Mouse (Mus musculus): ENCODE measurements at regions not wholly inside any gene's neighbourhood (a gene's known extent, or its start where the extent isn't known, plus 50 kb on each side); places are given as distances from the start of the nearest gene placed in this dataset.

- no peaks in the 10 kb centered on the region for H3K79me2 ChIP-seq (replicated peaks; ENCODE audit: control insufficient read depth, extremely low read depth, insufficient read depth, poor library complexity, severe bottlenecking)
- H3K27me3 ChIP-seq (replicated peaks) = no peaks in the 10 kb centered on the region
- H3K4me2 ChIP-seq (ENCODE audit: insufficient read depth, low read depth, poor library complexity, severe bottlenecking) = no peak overlapping the region
- TF ChIP-seq POLR2AphosphoS2 (IDR thresholded peaks at IDR 0.05; ENCODE audit: low read depth, low read length) (no peak), NELFE (IDR thresholded peaks at IDR 0.05; ENCODE audit: low read depth, low read length) (no peak), MAFK (IDR thresholded peaks at IDR 0.05; ENCODE audit: insufficient replicate concordance, low read length) (no peak), CHD1 (IDR thresholded peaks at IDR 0.05; ENCODE audit: low read depth, low read length) (no peak), CTCF (conservative IDR thresholded peaks at IDR 0.05 in 1 of 2, IDR thresholded peaks at IDR 0.05 in 1 of 2; ENCODE audit: low read depth in 2 of 2, low read length in 2 of 2) (no peak), E2F4 (IDR thresholded peaks at IDR 0.05; ENCODE audit: insufficient replicate concordance, low read depth, low read length) (no peak), MAX (IDR thresholded peaks at IDR 0.05; ENCODE audit: low read length) (no peak), MAZ (IDR thresholded peaks at IDR 0.05; ENCODE audit: low read depth, low read length) (no peak), NRF1 (IDR thresholded peaks at IDR 0.05; ENCODE audit: low read depth, low read length) (no peak), IRF4 (IDR thresholded peaks at IDR 0.05; ENCODE audit: low read depth, low read length) (no peak), USF2 (conservative IDR thresholded peaks at IDR 0.05; ENCODE audit: low read depth, low read length) (no peak), USF1 (IDR thresholded peaks at IDR 0.05; ENCODE audit: low read depth, low read length) (no peak), ZMIZ1 (IDR thresholded peaks at IDR 0.05; ENCODE audit: low read depth, low read length) (no peak)
- no peak overlapping the region for H3K27ac ChIP-seq (ENCODE audit: insufficient read depth, low read depth)
- dilution Hi-C loops (cut with MboI; ENCODE audit: extremely low pct_ligation_motif_present, extremely low pct_unique_long_range_greater_than_20kb, low sequenced_read_pairs) (no loop called here), in situ Hi-C loops (cut with MboI; ENCODE audit: low pct_ligation_motif_present, low pct_unique_long_range_greater_than_20kb, low sequenced_read_pairs) (no loop called here)
- no peak for DNase-seq (ENCODE audit: extremely low read depth)
- H3K4me3 ChIP-seq (replicated peaks in 1 of 3; ENCODE audit: low read depth in 2 of 3, low read length in 2 of 3, poor library complexity in 1 of 3) = no peak overlapping the region
- H3K36me3 ChIP-seq (replicated peaks in 1 of 2; ENCODE audit: control insufficient read depth in 1 of 2, insufficient read depth in 1 of 2, low read length in 1 of 2) = no peaks in the 10 kb centered on the region
- 0 out of 4 replicates have a peak, but pooled peaks cover 0 to 2% of the 10 kb centered on the region in 2 experiments for H3K4me1 ChIP-seq (ENCODE audit: control insufficient read depth in 1 of 2, insufficient read depth in 2 of 2)
- H3K9me3 ChIP-seq (replicated peaks; ENCODE audit: low read length) = peaks cover 4% of the 10 kb centered on the region
- H3K9ac ChIP-seq (ENCODE audit: insufficient read depth, low read depth) = no peak overlapping the region
Observed at GRCm38 (mm10) chr2:159086836-159087235, 292.2 kb downstream of the Dhx35 start.

- Histone ChIP-seq H3K4me2 (ENCODE audit: insufficient read depth, low read depth, poor library complexity, severe bottlenecking) (no peak overlapping the region), H3K4me3 (replicated peaks in 1 of 3; ENCODE audit: low read depth in 2 of 3, low read length in 2 of 3, poor library complexity in 1 of 3) (no peak overlapping the region), H3K36me3 (replicated peaks in 1 of 2; ENCODE audit: control insufficient read depth in 1 of 2, insufficient read depth in 1 of 2, low read length in 1 of 2) (no peaks in the 10 kb centered on the region), H3K79me2 (replicated peaks; ENCODE audit: control insufficient read depth, extremely low read depth, insufficient read depth, poor library complexity, severe bottlenecking) (no peaks in the 10 kb centered on the region), H3K9me3 (replicated peaks; ENCODE audit: low read length) (peaks cover 3% of the 10 kb centered on the region), H3K27me3 (replicated peaks) (no peaks in the 10 kb centered on the region), H3K4me1 (ENCODE audit: control insufficient read depth in 1 of 2, insufficient read depth in 2 of 2) (0 out of 4 replicates have a peak, but pooled peaks cover 0 to 2% of the 10 kb centered on the region in 2 experiments), H3K9ac (ENCODE audit: insufficient read depth, low read depth) (no peak overlapping the region), H3K27ac (ENCODE audit: insufficient read depth, low read depth) (no peak overlapping the region)
- in situ Hi-C loops (cut with MboI; ENCODE audit: low pct_ligation_motif_present, low pct_unique_long_range_greater_than_20kb, low sequenced_read_pairs) (no loop called here), dilution Hi-C loops (cut with MboI; ENCODE audit: extremely low pct_ligation_motif_present, extremely low pct_unique_long_range_greater_than_20kb, low sequenced_read_pairs) (no loop called here)
- TF ChIP-seq KAT2A (IDR thresholded peaks at IDR 0.05; ENCODE audit: insufficient replicate concordance, low read length) = no peak
- no peak for TF ChIP-seq GABPA (IDR thresholded peaks at IDR 0.05; ENCODE audit: insufficient replicate concordance, low read depth, low read length)
- no peak for TF ChIP-seq HCFC1 (IDR thresholded peaks at IDR 0.05; ENCODE audit: low read depth, low read length)
- no peak for TF ChIP-seq MXI1 (IDR thresholded peaks at IDR 0.05; ENCODE audit: low read depth, low read length)
- TF ChIP-seq JUN (IDR thresholded peaks at IDR 0.05; ENCODE audit: insufficient read depth, low read depth, low read length) = no peak
- DNase-seq (ENCODE audit: extremely low read depth) = no peak
Observed at GRCm38 (mm10) chr2:159088196-159088595, 293.6 kb downstream of the Dhx35 start.
